Mouse (Mus musculus) right cerebral cortex, postnatal 4 days (tissue): ENCODE results near the gene Nr2f2.

Experiments
- DNase-seq: peaks from one replicate; pipeline ENCODE4 v3.0.0-alpha.2; 2022

The Nr2f2 gene

DNA sequence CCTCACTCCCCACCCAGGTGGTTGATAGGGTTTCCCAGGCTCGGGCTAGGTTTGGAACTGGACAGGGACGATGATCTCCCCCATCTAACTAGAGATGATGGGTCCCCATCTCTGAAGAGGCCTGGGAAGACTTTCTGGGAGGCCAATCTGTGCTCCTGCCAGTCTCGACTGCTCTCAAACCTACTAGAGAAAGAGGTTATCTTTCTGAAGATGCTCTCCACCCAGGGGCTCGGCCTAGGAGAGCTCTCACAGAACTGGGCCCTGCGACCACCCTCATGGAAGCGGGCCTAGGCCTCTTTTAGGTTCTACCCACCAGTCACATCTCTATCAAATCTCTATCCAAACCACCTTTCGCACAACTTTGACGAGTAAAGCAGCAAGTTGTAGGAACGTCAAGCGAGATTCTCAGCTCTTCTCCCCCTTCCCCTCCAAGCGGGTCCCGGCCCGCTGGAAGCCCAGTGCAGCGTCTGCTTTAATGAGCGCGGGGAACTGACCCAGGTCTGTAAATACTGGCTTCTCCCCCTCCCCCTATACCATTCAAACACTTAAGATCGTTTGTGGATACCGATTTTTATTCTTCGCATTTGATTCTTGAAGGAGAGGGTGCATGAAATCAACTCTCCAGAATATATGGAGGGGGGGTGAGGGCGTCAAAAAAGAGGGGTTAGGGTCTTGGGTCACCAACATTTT, 16.4 kb downstream of the Nr2f2 start:
- peak; percentile 7 for DNase-seq

DNA sequence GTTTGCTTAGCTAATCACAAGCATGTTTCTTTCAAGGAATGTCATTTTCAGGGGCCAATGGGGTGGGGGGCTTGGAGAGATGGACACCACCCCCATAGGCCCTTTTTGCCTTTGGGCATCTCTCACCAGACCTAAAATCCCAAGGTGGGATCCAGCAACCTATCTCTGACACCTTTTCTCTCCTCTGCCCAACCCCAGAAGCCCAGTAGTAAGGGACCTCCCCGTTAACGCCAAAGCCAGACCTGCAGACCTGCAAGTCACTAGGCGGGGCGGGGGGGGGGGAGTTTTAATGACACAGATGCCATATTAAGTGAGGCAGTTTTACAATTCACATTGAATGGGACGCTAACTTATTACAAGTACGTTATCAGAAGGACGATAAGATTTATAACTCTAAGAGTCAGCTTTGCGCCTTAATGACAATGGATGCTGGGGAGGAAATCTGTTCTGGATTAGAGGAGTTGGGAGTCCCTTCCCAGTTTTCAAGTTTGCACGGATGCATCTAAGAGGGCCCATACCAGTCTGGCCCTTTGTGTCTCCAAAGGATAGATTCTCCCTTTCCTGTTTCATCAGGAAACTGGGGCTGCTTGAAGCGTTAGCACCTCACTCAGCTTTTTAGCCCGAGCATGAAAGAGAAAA, 17.4 kb downstream of the Nr2f2 start:
- no peak for DNase-seq

DNA sequence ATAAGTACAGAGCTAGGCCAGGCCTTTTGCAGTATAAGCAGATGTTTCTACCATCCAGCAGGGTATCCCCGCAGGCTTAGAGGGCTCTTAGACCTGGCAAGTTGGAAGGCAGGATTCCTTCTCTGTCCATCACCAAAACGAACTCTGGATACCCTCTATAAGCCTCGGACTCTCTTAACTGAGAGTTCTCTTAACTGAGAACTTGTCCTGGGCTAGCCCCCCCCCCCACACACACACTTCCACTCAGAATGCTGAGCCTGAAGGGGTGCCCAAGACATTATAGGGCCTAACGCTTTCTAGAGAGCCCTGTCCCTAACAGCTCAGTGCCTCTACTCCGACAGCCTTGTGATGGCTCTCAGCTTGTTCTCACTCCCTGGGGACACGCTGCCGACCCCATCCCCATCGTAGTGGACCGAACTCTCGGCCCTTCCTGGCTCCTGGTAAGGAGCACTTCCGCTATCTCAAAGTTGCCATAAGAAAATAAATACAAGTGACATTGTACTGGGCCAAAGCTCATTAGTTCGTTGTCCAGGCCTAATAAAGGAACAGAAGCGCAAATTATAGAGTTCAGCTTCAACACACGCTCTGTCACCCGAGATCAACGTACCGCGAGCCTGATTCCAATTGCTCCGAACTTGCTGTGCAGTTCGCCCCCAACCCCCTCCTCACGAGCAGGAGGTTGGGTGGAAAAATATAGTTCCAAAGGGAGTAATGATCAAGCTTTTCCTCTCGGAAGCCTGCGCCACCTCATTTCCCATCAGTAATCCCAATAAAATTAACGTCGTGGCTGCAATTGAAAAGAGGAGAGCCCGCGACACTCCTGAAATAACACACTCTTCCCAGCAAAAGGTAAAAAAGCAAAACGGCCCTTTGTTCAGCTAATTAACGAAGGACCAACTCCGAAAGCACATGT, 18.2 kb downstream of the Nr2f2 start:
- DNase-seq = no peak

DNA sequence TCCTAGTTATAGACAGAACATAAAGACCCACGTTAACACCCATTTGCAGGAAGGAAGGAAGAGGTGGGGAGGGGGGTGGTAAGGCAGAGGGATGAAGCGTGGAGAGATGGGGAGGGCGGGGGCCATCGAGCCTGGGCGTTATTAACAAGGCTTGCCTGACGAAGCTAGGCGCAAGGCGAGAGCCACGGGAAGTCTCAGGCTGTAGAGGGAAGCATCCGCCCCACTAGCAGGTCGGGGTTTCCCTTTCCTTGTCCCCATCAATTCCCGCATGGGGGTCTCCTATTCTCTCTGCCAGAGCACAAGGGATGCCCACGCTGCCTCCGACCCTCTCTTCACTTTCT, 18.9 kb downstream of the Nr2f2 start:
- no peak for DNase-seq

DNA sequence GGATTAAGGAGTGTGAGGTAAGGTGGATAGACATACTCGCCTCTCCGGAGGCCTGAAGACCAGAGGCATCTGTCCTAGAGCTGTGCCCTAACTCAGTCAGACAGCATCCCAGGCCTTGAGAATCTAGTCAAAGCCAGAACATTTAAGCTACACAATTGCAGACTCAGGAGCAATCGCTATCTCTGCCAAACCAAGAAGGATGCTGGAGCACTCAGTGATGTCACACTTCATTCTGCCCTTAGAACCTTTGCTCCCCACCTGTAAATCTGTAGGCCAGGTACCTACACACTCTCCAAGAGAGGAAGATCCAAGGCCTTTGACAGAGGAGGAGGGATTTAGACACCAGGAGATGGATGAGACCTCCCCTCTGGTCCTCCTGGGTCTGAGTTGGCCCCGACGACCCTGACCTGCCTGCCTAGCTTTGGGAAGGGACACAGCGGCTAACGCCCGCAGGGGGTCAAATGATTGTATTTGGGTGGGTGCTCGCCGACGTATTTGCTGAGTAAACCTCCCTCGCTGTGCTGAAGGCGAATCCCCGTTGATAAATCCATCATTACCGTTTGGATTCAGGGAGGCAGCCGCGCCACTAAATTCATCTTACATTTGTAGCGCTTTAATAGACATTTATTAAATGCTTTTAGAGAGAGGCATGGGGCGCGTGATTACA, 19.5 kb downstream of the Nr2f2 start:
- DNase-seq = no peak

DNA sequence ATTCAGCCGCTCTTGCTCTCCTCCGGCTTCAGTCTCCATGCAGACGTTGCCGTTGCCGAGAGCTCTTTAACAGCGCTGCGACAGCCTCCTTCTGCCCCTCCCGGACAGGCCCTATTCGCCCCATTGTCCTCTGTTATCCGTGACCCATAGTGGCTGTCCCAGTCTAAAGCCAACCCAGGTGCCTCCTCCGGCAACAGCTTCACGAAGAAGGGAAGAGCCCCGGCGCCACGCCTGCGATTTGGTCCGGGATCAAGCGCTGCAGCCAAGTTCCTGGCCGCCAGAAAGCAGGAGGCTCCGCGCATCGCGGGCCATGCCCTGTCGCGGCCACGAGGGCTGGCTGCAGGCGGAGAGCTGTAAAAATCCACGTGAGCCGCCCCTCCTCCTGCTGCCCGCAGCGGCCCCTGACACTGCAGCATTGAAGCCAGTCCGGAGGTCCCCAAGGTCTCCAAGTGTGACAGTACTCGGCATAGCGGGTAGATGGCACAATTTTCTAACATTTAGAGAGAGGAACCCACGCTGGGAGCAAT, 20.5 kb downstream of the Nr2f2 start:
- DNase-seq = no peak

DNA sequence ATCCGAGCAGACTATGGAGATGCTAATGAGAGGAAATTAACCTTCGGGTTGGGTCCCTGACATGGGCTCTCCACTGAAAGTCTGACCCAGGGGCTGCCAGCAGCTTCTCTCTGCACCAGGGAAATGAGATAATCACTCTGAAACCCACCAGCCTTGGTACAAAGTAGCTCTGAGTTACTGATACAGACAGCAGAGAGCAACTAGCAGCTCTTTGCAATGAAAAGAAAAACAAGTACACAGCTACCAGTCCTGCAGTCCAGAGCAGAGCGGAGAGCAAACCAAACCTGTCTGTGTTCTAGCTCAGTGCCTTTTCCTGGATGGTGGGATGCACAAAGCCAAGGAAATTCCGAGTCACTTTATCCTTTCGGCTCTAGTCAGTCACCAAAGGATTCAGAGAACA, 23.1 kb downstream of the Nr2f2 start:
- no peak for DNase-seq

DNA sequence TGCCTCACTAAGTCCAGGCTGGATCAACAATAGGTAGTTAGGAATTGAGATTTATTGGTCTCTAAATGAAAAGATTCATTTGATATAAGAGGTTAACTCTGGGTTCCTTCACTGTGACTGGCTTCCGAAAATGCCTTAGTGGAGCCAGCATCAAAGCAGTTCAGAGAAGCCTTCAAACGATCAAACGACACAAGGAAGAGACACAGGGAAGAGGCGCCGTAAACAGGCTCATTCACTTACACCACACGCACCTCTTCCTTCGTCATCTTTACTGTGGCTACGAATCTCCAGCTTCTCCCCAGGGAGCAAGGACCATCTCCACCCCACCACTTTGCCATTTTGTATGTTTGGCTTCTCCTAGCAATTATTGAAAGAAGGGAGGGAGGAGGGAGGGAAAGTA, 23.8 kb downstream of the Nr2f2 start:
- DNase-seq = no peak

DNA sequence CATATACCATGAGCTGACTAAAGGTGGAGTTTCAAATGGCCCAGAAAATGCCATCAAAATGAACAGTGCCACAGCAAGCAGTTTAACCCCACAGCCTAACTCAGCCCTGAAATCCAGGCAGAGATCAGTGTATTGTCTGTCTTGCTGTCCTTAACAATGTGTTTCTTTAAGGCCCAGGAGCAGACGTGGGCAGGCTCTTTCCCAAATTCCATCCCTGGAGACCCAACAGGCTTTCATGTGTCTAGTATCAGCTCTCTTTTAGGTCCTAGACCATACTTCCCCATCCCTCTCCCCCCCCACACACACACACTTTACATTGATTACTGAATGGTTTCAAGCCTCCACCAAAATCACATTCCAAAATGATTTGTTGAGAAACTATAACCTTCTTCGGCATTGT, 24.5 kb downstream of the Nr2f2 start:
- DNase-seq = no peak

DNA sequence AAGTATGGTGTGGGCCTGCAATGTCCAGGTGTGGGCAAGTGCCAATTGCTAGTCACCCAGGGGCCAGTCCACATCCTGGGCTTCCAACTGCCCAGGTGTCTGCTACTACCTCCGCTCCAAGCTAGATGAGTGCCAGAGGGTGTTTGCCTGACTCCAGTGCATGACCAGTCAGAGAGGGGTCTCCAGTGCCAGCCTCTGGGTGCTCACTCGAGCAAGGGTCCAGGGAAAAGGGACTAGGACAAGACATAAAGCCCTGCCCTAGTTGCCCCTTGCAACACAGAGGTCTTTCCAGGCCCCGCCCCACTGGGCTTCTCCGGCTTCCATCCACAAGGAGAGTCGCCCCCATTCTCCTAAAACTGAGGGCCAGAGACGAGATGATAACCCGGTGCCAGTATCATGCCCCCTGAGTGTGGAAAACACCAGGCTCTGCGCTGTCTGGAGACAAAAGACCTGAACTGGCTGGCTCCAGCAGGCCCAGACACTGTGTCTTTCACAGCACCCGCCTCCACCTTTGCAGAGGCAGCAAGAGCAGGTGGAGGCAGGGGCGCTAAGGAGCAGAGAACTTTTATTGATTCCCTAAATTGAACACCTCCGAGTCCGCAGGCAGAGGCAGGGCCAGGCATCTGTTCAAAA, 26.4 kb downstream of the Nr2f2 start:
- DNase-seq = no peak

DNA sequence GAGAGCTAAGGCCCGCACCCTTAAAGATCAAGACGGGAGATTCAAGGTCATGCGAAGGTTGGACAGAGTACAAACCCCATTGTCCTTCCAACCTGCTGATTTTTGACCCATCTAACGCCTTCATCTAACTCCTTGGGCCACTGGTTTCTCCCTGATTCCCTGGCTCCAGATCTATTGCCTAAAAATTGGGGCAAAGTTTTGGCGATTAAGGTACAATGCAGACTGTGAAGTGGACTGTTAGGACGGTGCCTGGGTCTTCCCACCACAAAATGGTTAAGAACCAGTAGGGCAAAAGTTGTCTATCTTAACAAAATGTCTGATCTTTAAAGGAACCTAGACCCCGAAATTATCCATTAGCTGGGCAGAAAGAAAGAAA, 28.3 kb downstream of the Nr2f2 start:
- no peak for DNase-seq

DNA sequence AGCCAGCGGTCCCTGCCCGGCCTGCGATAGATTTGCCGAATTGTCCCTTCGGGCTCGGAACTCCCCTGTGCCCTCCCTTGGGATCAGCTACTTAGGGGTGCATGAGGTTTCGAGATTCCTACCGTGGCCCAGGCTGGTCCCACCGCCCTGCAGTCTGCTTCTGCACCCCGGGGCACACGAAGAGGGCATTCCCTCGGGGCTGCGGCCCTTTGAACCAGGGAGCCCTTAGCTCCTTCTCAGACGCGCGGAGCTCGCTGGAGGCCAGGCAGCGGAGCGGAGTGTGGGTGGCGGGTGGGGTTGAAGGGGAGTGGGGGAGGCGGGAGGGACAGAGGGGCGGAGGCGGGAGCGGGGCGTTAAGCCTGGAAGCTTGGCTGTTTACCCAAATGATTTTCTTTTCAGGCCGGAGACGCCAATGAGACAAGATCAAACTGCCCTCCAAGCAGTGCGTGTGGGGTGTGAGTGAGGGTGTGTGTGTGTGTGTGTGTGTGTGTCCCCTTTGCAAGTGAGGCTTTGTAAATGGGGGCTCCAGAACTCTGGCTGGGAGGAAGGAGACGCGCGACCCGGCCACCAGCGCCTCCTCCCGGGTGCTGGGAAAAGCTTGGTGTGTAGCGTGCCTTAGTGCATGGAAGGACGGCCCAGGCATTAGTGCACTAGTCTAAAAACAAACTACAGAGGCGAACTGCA, 28.8 kb downstream of the Nr2f2 start:
- DNase-seq = no peak

DNA sequence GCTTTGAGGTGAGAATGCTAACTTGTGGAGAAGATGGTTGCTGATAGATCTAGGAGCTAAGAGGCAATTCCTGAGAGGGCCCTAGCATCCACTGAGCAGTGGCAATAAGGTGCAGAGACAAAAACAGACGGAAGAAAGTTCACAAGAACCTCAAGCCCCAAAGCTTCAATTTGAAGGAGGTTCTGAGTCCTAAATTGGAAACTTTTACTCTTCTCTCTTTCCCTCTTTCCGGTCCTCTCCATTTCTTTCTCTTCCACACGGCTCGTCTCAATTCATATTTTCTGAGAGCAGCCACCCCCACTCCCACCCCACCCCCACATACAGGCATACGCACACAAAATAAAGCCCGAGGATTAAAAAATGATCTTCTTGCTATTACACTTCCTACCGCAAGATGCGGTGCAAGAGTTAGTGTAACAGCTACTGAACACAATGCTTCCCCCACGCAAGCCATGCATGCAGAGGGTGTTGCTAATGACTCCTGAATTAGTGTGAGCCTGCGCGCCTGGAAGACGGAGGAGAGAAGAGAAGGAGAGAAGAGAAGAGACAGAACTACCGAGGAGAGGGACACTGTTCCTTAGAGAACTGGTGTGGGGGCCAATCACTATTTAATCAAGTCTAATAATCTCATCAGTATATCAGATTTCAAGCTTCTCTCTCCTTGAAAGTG, 29.8 kb downstream of the Nr2f2 start:
- DNase-seq = no peak

DNA sequence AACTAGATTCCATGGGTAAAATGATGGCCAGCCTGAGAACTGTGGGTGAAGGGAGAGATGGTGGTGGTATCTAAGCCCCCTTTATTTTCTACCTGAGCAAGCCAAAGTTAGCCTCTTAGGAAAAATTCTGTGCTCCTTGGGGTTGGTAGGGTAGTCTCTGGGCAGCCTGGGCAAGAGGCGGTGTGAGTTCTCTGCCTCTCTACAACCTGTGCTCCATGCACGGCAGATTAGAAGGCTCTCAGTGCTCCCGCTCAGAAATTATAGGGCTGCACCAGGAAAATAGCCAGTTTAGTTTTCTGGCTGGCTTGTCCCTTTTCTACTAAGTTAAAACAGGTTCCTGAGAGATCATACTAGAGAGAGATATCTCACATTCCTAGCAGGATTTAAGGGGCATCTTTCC, 30.4 kb downstream of the Nr2f2 start:
- no peak for DNase-seq

DNA sequence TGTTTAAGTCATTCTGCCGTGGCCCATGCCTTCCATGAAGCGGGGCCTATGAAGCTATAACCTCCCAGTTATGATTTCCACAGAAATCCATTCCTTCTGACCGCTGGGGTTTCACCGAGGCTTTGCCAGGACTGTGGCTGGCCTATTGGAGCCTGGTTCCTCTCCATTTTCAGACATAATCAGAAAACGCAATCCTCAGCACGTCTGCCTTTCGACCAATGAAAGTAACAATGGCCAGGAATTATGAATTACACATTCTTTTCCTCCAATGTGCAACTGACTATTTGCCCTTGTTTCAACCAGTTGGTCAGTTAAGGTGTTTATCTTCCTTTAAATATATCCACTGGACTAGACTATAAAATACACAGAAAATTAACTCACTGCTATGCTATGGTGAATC, 31.1 kb downstream of the Nr2f2 start:
- no peak for DNase-seq

DNA sequence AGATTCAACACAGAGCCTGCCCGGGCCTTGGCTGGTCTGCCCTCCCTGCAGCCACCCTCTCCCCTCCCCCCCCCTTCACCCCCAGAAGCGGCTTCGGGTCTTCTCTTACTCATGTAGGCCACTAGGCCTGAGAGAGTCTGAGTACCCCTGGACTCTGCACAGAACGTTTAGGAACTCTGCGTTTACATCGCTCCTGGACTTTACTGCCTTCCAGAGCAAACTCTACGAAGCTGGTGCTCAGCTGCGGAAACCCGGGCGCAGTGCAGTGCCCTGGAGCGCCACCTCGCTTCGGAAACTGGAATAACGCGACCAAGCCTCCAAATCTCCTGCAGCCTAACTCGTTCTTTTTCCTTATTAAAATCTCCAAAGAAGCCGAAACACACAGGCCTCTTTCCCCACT, 31.7 kb downstream of the Nr2f2 start:
- DNase-seq = peak; percentile 91

DNA sequence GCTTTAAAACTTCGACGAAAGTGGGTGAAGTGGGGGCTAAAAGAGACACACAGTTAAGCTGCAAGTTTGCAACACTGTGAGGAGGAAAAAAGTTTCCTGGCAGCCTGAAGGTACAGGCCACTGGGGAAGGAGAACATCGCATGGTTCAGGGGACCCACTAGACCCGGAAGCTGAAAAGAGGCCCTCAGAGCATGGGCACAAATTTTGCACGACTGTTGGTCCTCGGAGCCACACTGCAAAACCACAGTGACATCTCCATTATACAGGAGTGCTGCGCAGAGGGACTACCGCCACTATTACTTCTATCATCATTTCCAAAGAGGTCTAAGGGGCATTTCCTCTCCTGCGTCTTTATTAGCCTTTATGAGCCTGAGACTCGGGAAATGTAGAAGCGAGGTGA, 32.7 kb downstream of the Nr2f2 start:
- DNase-seq = no peak

DNA sequence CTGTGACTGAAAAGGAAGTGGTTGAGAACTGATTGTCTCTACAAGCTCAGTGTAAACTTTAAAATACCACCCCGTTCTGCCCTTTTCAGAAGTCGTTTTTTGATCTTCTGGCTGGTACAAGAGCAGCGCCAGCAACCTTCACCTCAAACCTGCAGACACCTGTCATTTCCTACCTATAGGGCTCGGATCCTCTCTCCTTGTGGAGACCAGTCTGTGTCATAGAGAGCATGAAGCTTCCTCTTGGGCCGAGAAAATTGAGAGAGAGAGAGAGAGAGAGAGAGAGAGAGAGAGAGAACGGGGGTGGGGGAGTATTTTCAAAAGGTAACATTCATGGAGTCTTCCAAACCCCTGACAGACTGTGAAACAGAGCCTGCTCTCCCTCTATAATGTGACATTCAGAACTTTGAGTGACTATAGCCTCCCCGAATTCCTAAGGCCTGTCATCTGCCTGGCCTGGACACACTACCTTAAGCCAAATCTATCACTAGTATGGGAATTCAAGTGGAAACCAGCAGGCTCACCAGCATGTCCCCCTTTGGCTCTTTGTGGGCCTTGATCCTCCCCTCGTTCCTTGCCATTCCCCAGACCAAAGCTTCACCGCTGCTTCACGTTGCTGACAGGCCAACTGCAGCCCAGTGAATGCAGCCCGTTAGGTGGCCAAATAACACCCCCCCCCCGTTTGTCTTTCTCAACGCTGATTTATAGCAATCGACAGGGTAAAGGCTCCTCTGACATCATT, 33.4 kb downstream of the Nr2f2 start:
- DNase-seq = no peak

DNA sequence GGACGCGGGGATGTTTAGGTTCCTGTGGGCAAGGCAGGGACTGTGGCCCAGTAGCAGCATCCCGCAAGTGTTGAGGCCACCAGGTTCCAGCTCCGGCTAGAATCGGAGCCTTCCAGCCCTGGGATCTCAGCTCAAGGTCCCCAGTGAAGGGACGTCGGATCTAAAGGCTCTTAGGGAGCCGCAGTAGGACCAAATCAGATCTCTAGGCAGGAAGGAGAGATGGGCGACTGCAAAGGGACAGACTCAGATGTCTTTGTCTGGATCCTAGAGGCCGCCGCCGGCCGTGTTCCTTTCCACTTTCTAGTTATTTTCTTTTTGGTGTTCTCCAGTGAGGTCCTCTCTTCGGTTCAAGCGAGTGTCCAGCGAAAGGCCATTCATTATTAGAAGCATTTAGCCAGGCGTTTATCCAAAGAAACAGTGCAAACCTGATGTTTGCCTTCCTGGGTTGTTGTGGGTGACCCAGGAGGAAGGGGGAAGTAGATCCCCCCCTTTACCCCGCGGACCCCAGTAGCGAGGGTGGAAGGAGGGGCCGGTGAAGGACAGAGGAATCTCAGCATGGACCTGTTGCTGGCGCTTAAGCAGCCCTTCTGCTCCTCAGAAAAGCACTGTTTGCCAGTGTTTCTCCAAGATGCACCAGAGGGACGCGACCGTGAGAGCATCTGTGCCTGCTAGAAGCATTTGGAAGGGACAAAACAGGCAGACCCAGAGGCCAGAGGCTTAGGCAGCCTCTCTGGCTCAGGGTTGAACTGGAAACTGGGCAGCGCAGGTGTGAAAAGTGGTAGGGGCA, 34.3 kb downstream of the Nr2f2 start:
- DNase-seq = no peak
